Mouse (Mus musculus): ENCODE results near the gene Zfp503. TPM values are rescaled to one million over a fixed set of nuclear protein-coding genes. Genes with fewer than 3 reads are reported as not detected.

The Zfp503 gene
- total RNA-seq, 2 experiments from 2014 or later: 1.8 to 2.6 TPM

- DNase-seq: no peak
- intact Hi-C loops (cut with DNase I): no loop called here
Observed at GRCm38 (mm10) chr14:21994061-21994990, 4.9 kb upstream of the Zfp503 start.

GRCm38 (mm10) chr14:21993251-21994060, 4.1 kb upstream of the Zfp503 start:
- no peak for DNase-seq
- intact Hi-C loops (cut with DNase I): no loop called here

GRCm38 (mm10) chr14:21992321-21992885, 3.0 kb upstream of the Zfp503 start:
- intact Hi-C loops (cut with DNase I): no loop called here

GRCm38 (mm10) chr14:21991856-21992255, 2.5 kb upstream of the Zfp503 start:
- DNase-seq: no peak
- intact Hi-C loops (cut with DNase I): no loop called here

More at GRCm38 (mm10) chr14:21992321-21992885, 3.0 kb upstream of the Zfp503 start:
- no peak for DNase-seq

GRCm38 (mm10) chr14:21991251-21991780, 1.9 kb upstream of the Zfp503 start:
- peak in 1 of 2 experiments; percentile 17 for DNase-seq
- intact Hi-C loops (cut with DNase I): no loop called here

GRCm38 (mm10) chr14:21990321-21991021, 1.1 kb upstream of the Zfp503 start:
- DNase-seq: peak in 1 of 2 experiments; percentile 13
- intact Hi-C loops (cut with DNase I): no loop called here

- intact Hi-C loops (cut with DNase I): loop anchor here (5.0 to 10.0 kb wide), 5 partner anchors 179 to 1416 kb away; no protein-coding TSS in a partner anchor
- DNase-seq: peak; percentile 16 to 20
Observed at GRCm38 (mm10) chr14:21988577-21989290, 667 bp downstream of the Zfp503 start.

- intact Hi-C loops (cut with DNase I): loop anchor here (2.0 to 10.0 kb wide), 6 partner anchors 179 to 1417 kb away; no protein-coding TSS in a partner anchor
- DNase-seq: peak; percentile 90 to 91
Observed at GRCm38 (mm10) chr14:21987660-21988576, 1.5 kb downstream of the Zfp503 start.

- intact Hi-C loops (cut with DNase I): loop anchor here (2.0 to 10.0 kb wide), 6 partner anchors 180 to 1418 kb away; no protein-coding TSS in a partner anchor
- DNase-seq: peak; percentile 34 to 72
Observed at GRCm38 (mm10) chr14:21986733-21987659, 2.4 kb downstream of the Zfp503 start.

GRCm38 (mm10) chr14:21985981-21986732, 3.2 kb downstream of the Zfp503 start:
- DNase-seq: peak; percentile 87 to 88
- intact Hi-C loops (cut with DNase I): loop anchor here (2.0 to 10.0 kb wide), 6 partner anchors 181 to 1419 kb away; no protein-coding TSS in a partner anchor

GRCm38 (mm10) chr14:21985426-21985931, 3.9 kb downstream of the Zfp503 start:
- intact Hi-C loops (cut with DNase I): loop anchor here (5.0 to 10.0 kb wide), 5 partner anchors 182 to 1419 kb away; no protein-coding TSS in a partner anchor
- peak; percentile 26 to 31 for DNase-seq

GRCm38 (mm10) chr14:21984757-21985425, 4.5 kb downstream of the Zfp503 start:
- peak; percentile 25 to 36 for DNase-seq
- intact Hi-C loops (cut with DNase I): loop anchor here (5.0 to 10.0 kb wide), 5 partner anchors 182 to 1420 kb away; no protein-coding TSS in a partner anchor

GRCm38 (mm10) chr14:21983950-21984730, 5.3 kb downstream of the Zfp503 start:
- no peak for DNase-seq
- intact Hi-C loops (cut with DNase I): loop anchor here (10.0 kb wide), 2 partner anchors 831 to 1421 kb away; no protein-coding TSS in a partner anchor

Measured in heart, postnatal 14 days (tissue).